Mouse (Mus musculus) ES-E14 (cell line): Measurements from ENCODE around the gene Grip1. TPM values are rescaled to one million over a fixed set of nuclear protein-coding genes. Genes with fewer than 3 reads are reported as not detected.

Source experiments
- DNase-seq: peaks from one replicate; pipeline ENCODE4 v3.0.0-alpha.2; 2013; ENCODE audit warnings: low read depth, low spot score
- H3K27ac ChIP-seq: 2 replicates; pipeline ENCODE4 v1.5.1; 2012; ENCODE audit warnings: low read depth, mild to moderate bottlenecking, low read length, moderate library complexity, mixed read lengths; ENCODE audit not compliant: poor library complexity, insufficient read depth, severe bottlenecking
- H3K36me3 ChIP-seq: 2 replicates; pipeline ENCODE4 v1.6.1; 2012; ENCODE audit warnings: mild to moderate bottlenecking, low read length, moderate library complexity, mixed read lengths; ENCODE audit not compliant: control insufficient read depth, poor library complexity, insufficient read depth, severe bottlenecking
- H3K4me1 ChIP-seq, 2 experiments: fragments of 150-350 bp in 1 of 2; sonication (generic) in 1 of 2; 2 replicates each; pipeline ENCODE4 v1.6.1; 2012; ENCODE audit warnings: low read length in 2 of 2, mild to moderate bottlenecking in 1 of 2, mixed read lengths in 1 of 2; ENCODE audit not compliant: control insufficient read depth in 2 of 2, insufficient read depth in 2 of 2, poor library complexity in 1 of 2
- H3K4me3 ChIP-seq, 2 experiments: fragments of 150-350 bp in 1 of 2; sonication (generic) in 1 of 2; 2 replicates each; pipeline ENCODE4 v1.5.1; 2012; ENCODE audit warnings: low read length in 2 of 2, low read depth in 1 of 2, mild to moderate bottlenecking in 1 of 2, mixed read lengths in 1 of 2; ENCODE audit not compliant: insufficient read depth in 1 of 2, poor library complexity in 1 of 2, severe bottlenecking in 1 of 2
- H3K9ac ChIP-seq: 2 replicates; pipeline ENCODE4 v1.6.1; 2012; ENCODE audit warnings: low read depth, mild to moderate bottlenecking, low read length, mixed read lengths; ENCODE audit not compliant: poor library complexity, insufficient read depth, severe bottlenecking
- H3K9me3 ChIP-seq: fragments of 150-350 bp; sonication (generic); 2 replicates; pipeline ENCODE4 v1.6.1; 2012; ENCODE audit warnings: low read depth, mild to moderate bottlenecking, low read length; ENCODE audit not compliant: control insufficient read depth, insufficient read depth
- CHD2 ChIP-seq: IDR thresholded peaks from 2 replicates; pipeline ENCODE4 v1.6.1; 2014; ENCODE audit warnings: mild to moderate bottlenecking, low read depth, low read length, inconsistent platforms
- HCFC1 ChIP-seq: IDR thresholded peaks from 2 replicates; pipeline ENCODE4 v1.6.1; 2012; ENCODE audit warnings: low read length, inconsistent platforms, borderline replicate concordance; ENCODE audit not compliant: insufficient read depth
- MAFK ChIP-seq: IDR thresholded peaks from 2 replicates; pipeline ENCODE4 v1.6.1; 2014; ENCODE audit warnings: mild to moderate bottlenecking, low read depth, low read length, inconsistent platforms; ENCODE audit not compliant: insufficient read depth
- ZC3H11A ChIP-seq: IDR thresholded peaks from 2 replicates; pipeline ENCODE4 v1.6.1; 2012; ENCODE audit warnings: low read depth, mild to moderate bottlenecking, inconsistent platforms, low read length, borderline replicate concordance
- ZNF384 ChIP-seq: IDR thresholded peaks from 2 replicates; pipeline ENCODE4 v1.6.1; 2012; ENCODE audit warnings: low read depth, low read length, inconsistent platforms
- in situ Hi-C, 2 experiments: fragments of 600-800 bp; cut with MboI; formaldehyde crosslinking; loops; one replicate each; pipeline ENCODE4 v1.15.1; 2025; ENCODE audit warnings: low sequenced_read_pairs in 2 of 2, inconsistent platforms in 1 of 2; ENCODE audit not compliant: unreplicated experiment in 2 of 2
- total RNA-seq: library from RNA; depleted of rRNA; stranded (reverse); fragments of 300-350 nt; gene quantifications from 2 replicates; pipeline ENCODE4 v1.2.3, GENCODE M21; 2012

Grip1 gene
- total RNA-seq, 1 experiment: 4.2 TPM

- in situ Hi-C loops: no loop called here
- TF ChIP-seq ZNF384 (no peak), CHD2 (no peak), ZC3H11A (peak; percentile 80), MAFK (no peak), HCFC1 (no peak)
- DNase-seq: peak; percentile 16
- Histone ChIP-seq H3K4me1 (no peaks in the 10 kb centered on the region), H3K36me3 (no peaks in the 10 kb centered on the region), H3K27ac (no peak overlapping the region), H3K9ac (no peak overlapping the region), H3K9me3 (no peaks in the 10 kb centered on the region), H3K4me3 (no peak overlapping the region)
Measured at GRCm38 (mm10) chr10:119646500-119647439, 193.1 kb downstream of the Grip1 start.

- H3K9me3 ChIP-seq: no peaks in the 10 kb centered on the region
- DNase-seq: no peak
- H3K36me3 ChIP-seq: no peaks in the 10 kb centered on the region
- no peak for TF ChIP-seq CHD2
- TF ChIP-seq HCFC1: no peak
- no peak for TF ChIP-seq ZNF384
- no peak for TF ChIP-seq ZC3H11A
- no peak for TF ChIP-seq MAFK
- no peak overlapping the region for H3K9ac ChIP-seq
- no peak overlapping the region for H3K4me3 ChIP-seq
- peaks cover 0 to 9% of the 10 kb centered on the region in 2 experiments; a peak in 2 of 4 replicates for H3K4me1 ChIP-seq
- H3K27ac ChIP-seq: no peak overlapping the region
- in situ Hi-C loops: no loop called here
Measured at GRCm38 (mm10) chr10:119660677-119661353, 207.2 kb downstream of the Grip1 start.

- in situ Hi-C loops: no loop called here
- H3K4me1 ChIP-seq: peaks cover 0 to 6% of the 10 kb centered on the region in 2 experiments; a peak in 3 of 4 replicates
- TF ChIP-seq CHD2 (no peak), ZC3H11A (no peak), HCFC1 (no peak), ZNF384 (no peak), MAFK (no peak)
- H3K4me3 ChIP-seq: peak overlapping the region in 1 of 2 experiments; percentile 49; a peak in 2 of 4 replicates
- no peak for DNase-seq
- no peak overlapping the region for H3K27ac ChIP-seq
- H3K9ac ChIP-seq: no peak overlapping the region
- H3K36me3 ChIP-seq: no peaks in the 10 kb centered on the region
- no peaks in the 10 kb centered on the region for H3K9me3 ChIP-seq
Measured at GRCm38 (mm10) chr10:119663586-119663985, 210.0 kb downstream of the Grip1 start.

- in situ Hi-C loops: no loop called here
- Histone ChIP-seq H3K9me3 (no peaks in the 10 kb centered on the region), H3K27ac (no peak overlapping the region), H3K4me3 (no peak overlapping the region), H3K9ac (no peak overlapping the region), H3K36me3 (no peaks in the 10 kb centered on the region), H3K4me1 (peaks cover 0 to 5% of the 10 kb centered on the region in 2 experiments; a peak in 2 of 4 replicates)
- DNase-seq: no peak
- no peak for TF ChIP-seq HCFC1
Measured at GRCm38 (mm10) chr10:119666386-119666785, 212.8 kb downstream of the Grip1 start.
